Mouse (Mus musculus) neural tube, embryonic 13.5 days (tissue): ENCODE measurements around the gene Pde4c. TPM values are rescaled to one million over a fixed set of nuclear protein-coding genes. Genes with fewer than 3 reads are reported as not detected.

ENCODE experiments used
- ATAC-seq: fragments of 200-750 bp; cut with Nextera tagmentation; 2 replicates; pipeline ENCODE4 v1.8.0; 2017; ENCODE audit warnings: low read depth, mild to moderate bottlenecking, moderate TSS enrichment, moderate library complexity
- H3K27ac ChIP-seq: fragments of 300-500 bp; sonication (generic); replicated peaks from 2 replicates; pipeline ENCODE4 v1.5.1; 2015; ENCODE audit warnings: moderate library complexity, mild to moderate bottlenecking, inconsistent platforms
- H3K27me3 ChIP-seq: fragments of 300-500 bp; sonication (generic); 2 replicates; pipeline ENCODE4 v1.6.1; 2015; ENCODE audit warnings: mild to moderate bottlenecking, inconsistent platforms
- H3K36me3 ChIP-seq: fragments of 300-500 bp; sonication (generic); 2 replicates; pipeline ENCODE4 v1.6.1; 2015; ENCODE audit warnings: mild to moderate bottlenecking, inconsistent platforms
- H3K4me1 ChIP-seq: fragments of 300-500 bp; sonication (generic); replicated peaks from 2 replicates; pipeline ENCODE4 v1.6.1; 2015; ENCODE audit warnings: inconsistent platforms
- H3K4me2 ChIP-seq: fragments of 300-500 bp; sonication (generic); 2 replicates; pipeline ENCODE4 v1.6.1; 2015; ENCODE audit warnings: inconsistent platforms, mild to moderate bottlenecking, moderate library complexity
- H3K4me3 ChIP-seq: fragments of 300-500 bp; sonication (generic); 2 replicates; pipeline ENCODE4 v1.5.1; 2015; ENCODE audit warnings: mild to moderate bottlenecking, inconsistent platforms
- H3K9ac ChIP-seq: fragments of 300-500 bp; sonication (generic); 2 replicates; pipeline ENCODE4 v1.6.1; 2015; ENCODE audit warnings: moderate library complexity, mild to moderate bottlenecking, inconsistent platforms
- H3K9me3 ChIP-seq: fragments of 300-500 bp; sonication (generic); 2 replicates; pipeline ENCODE4 v1.6.1; 2016; ENCODE audit warnings: inconsistent platforms
- WGBS: fragments of 180-500 bp; shearing (Covaris S2); methylation state at CpG from one replicate; pipeline ENCODE4 v1.1.7; 2015; 5-methylcytosine and 5-hydroxymethylcytosine counted together
- polyA plus RNA-seq: library from polyadenylated mRNA; unstranded; fragments of >200 nt; fragmentation: Nextera tagmentation; extraction: Ambion mirVana; gene quantifications from 2 replicates; pipeline ENCODE4 v1.2.1, GENCODE M21; 2015

Pde4c gene
- polyA plus RNA-seq: 0.18 and 0.26 TPM in 2 replicates

DNA sequence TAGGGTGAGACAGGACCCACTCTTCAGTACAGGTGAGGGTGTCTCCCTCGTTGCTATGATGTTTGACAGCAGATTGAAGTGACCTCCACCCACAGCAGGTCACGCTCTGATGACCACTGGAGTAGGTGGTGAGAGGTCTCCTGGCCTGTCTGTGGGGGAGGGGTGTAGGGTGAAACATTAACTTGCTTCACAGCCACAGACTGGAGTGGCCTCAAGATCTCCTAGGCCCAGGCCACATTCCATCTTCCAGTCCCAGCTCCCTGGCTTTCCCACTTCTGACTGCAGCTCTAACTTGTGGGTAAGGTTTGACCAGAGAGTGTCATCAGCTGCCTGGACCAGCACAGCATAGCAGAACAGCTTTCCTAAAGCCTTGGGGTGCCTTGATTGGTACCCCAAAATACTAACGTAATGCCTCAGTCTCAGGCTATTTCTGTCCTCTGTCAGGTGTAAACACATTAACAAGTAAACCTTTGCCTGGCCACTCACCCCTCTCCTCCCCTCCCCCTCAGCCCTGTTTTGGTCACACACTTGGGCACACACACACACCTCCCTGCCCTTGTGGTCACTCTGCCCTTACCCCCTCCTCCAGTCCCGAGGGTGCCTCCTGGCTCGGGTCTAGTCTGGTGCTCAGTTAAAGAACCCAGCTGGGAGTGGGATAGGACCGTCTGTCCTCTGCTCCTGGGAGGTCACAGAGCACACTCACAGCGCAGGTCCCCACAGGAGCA lies at the start of gene Pde4c:
Gene Pde4c (plus strand): TSS at position 235 of the 725 bp plus-strand sequence.
- WGBS: 60% methylated on average over 7 of the region's 7 CpGs
- Histone ChIP-seq H3K4me2 (no peak within 1 kb of the TSS), H3K27ac (no peak within 1 kb of the TSS), H3K4me1 (no peaks in the 10 kb centered on the region), H3K27me3 (peaks cover 34% of the 10 kb centered on the region), H3K9me3 (no peaks in the 10 kb centered on the region), H3K4me3 (no peak within 1 kb of the TSS), H3K9ac (no peak within 1 kb of the TSS), H3K36me3 (no peaks in the 10 kb centered on the region)
- no peak for ATAC-seq

DNA sequence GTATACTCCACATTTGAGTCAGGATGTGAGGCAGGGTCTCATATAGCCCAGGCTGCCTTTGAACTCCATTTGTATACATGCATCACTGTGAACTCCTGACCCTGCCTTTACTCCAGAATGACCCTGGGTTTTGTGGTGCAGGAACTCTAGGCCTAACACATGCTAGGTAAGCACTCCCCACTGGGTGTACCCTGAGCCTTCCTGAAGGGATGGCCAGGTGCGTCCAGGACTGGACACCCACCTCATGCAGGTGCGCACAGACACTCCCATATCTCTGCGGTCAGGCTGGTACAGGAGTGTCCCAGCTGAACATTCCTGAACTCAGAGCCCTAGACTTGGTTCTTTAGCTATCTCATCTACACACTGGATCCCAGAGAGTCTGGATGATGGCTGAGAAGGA lies 49.4 kb upstream of the Pde4c start:
- Histone ChIP-seq H3K9ac (peak overlapping the region; percentile 77), H3K36me3 (peaks cover 23% of the 10 kb centered on the region), H3K4me1 (peaks cover 34% of the 10 kb centered on the region), H3K4me2 (peak overlapping the region; percentile 80), H3K27me3 (no peaks in the 10 kb centered on the region), H3K9me3 (no peaks in the 10 kb centered on the region), H3K4me3 (peak overlapping the region; percentile 60), H3K27ac (peak overlapping the region; percentile 97)
- ATAC-seq: no peak; the same call in 1 of the 2 replicates
- 86% methylated on average over 3 of the region's 3 CpGs for WGBS

- no peak overlapping the region; the same call in 1 of the 2 replicates for H3K4me3 ChIP-seq
- H3K4me1 ChIP-seq: peaks cover 34% of the 10 kb centered on the region
- peak overlapping the region; percentile 97 for H3K27ac ChIP-seq
- H3K36me3 ChIP-seq: peaks cover 29% of the 10 kb centered on the region
- no peaks in the 10 kb centered on the region for H3K27me3 ChIP-seq
- WGBS: 84% methylated on average over 4 of the region's 4 CpGs
- ATAC-seq: no peak
- peak overlapping the region; percentile 77 for H3K9ac ChIP-seq
- no peaks in the 10 kb centered on the region for H3K9me3 ChIP-seq
- peak overlapping the region; percentile 80; the same call in 1 of the 2 replicates for H3K4me2 ChIP-seq
Observed at GRCm38 (mm10) chr8:70674716-70675115, 48.8 kb upstream of the Pde4c start.

- Histone ChIP-seq H3K27ac (no peak overlapping the region), H3K36me3 (peaks cover 31% of the 10 kb centered on the region), H3K27me3 (no peaks in the 10 kb centered on the region), H3K4me2 (no peak overlapping the region), H3K4me3 (no peak overlapping the region), H3K9ac (peak overlapping the region; percentile 77; the same call in 1 of the 2 replicates), H3K9me3 (no peaks in the 10 kb centered on the region), H3K4me1 (peaks cover 34% of the 10 kb centered on the region)
- no peak for ATAC-seq
- WGBS: 87% methylated on average over 1 of the region's 1 CpGs
Observed at GRCm38 (mm10) chr8:70675336-70675735, 48.2 kb upstream of the Pde4c start.

- Histone ChIP-seq H3K36me3 (peaks cover 31% of the 10 kb centered on the region), H3K27me3 (no peaks in the 10 kb centered on the region), H3K9me3 (no peaks in the 10 kb centered on the region), H3K27ac (no peak overlapping the region), H3K4me3 (no peak overlapping the region), H3K9ac (no peak overlapping the region), H3K4me1 (peaks cover 28% of the 10 kb centered on the region), H3K4me2 (no peak overlapping the region)
- 94% methylated on average over 15 of the region's 15 CpGs for WGBS
- no peak for ATAC-seq
Observed at GRCm38 (mm10) chr8:70677451-70678080, 46.0 kb upstream of the Pde4c start.

DNA sequence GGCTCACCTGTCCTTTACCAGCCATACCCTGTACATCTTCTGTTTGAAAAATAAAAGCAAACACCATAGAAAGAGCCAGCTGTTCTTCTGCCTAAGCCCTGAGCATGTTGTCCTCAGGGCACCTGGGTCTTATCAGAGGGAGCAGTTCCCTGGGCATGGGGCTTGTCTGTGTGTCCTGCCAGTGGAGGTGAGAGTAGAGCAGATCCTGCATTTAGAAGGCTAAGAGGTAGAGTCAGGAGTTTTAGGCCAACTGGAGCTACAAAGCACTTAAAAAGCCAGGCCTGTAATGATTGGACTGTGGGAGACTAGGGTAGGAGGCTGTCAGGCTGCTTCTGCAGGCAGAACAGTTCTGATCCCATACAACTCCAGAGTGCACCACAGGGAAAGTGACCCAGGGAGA lies 44.8 kb upstream of the Pde4c start:
- H3K4me1 ChIP-seq: peaks cover 25% of the 10 kb centered on the region
- no peak overlapping the region for H3K4me3 ChIP-seq
- no peak overlapping the region for H3K27ac ChIP-seq
- H3K36me3 ChIP-seq: peaks cover 31% of the 10 kb centered on the region
- no peak overlapping the region for H3K9ac ChIP-seq
- no peaks in the 10 kb centered on the region for H3K9me3 ChIP-seq
- no peaks in the 10 kb centered on the region for H3K27me3 ChIP-seq
- H3K4me2 ChIP-seq: no peak overlapping the region
- no peak for ATAC-seq

GRCm38 (mm10) chr8:70679404-70679803 lies 44.1 kb upstream of the Pde4c start:
- H3K27me3 ChIP-seq: no peaks in the 10 kb centered on the region
- H3K9ac ChIP-seq: no peak overlapping the region
- H3K4me1 ChIP-seq: peaks cover 21% of the 10 kb centered on the region
- peaks cover 31% of the 10 kb centered on the region for H3K36me3 ChIP-seq
- 89% methylated on average over 4 of the region's 4 CpGs for WGBS
- H3K27ac ChIP-seq: no peak overlapping the region
- no peak for ATAC-seq
- no peak overlapping the region for H3K4me3 ChIP-seq
- H3K9me3 ChIP-seq: no peaks in the 10 kb centered on the region
- no peak overlapping the region for H3K4me2 ChIP-seq

DNA sequence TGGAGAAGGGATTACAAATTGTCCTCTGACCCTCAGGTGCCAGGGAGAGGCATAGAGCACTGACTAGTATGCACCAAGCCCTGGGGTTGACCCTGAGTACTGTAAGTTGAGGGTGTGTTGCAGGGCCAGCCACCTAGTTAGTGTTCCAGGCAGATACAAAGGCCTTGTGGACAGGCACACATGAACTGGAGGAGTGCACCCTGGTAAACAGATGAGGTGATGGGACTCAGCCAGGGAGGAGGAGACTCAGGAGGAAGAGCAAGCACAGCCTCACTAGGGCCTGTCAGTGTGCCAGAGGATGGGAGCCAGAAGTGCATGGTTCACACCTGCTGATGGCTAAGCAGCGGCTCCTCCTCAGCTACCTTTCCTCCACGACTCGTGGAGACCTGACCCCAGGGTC lies 43.5 kb upstream of the Pde4c start:
- 86% methylated on average over 3 of the region's 3 CpGs for WGBS
- Histone ChIP-seq H3K27ac (no peak overlapping the region), H3K4me3 (no peak overlapping the region), H3K4me2 (no peak overlapping the region), H3K9ac (no peak overlapping the region), H3K36me3 (peaks cover 31% of the 10 kb centered on the region), H3K9me3 (no peaks in the 10 kb centered on the region), H3K4me1 (peaks cover 18% of the 10 kb centered on the region), H3K27me3 (no peaks in the 10 kb centered on the region)
- no peak for ATAC-seq

DNA sequence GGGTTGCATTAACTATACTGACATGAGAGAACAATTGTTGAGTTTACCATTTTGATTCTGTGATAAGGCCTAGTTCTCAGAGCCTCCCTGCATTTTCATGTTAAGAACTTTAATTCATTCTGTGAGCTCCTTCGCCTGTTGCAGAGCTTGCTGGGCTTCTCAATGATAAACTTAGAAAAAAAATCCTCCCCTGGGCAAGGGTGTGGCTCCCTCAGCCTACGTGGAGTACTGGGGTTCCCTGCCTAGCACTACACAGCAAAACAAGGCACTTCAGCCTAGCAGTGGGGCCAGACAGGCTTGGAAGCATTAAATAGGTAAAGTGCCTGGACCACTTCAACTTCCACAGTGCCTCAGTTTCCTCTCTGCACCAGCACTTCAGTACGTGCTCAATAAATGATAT lies 42.1 kb upstream of the Pde4c start:
- H3K4me3 ChIP-seq: no peak overlapping the region
- no peaks in the 10 kb centered on the region for H3K27me3 ChIP-seq
- H3K36me3 ChIP-seq: peaks cover 28% of the 10 kb centered on the region
- H3K4me2 ChIP-seq: no peak overlapping the region
- H3K4me1 ChIP-seq: peaks cover 13% of the 10 kb centered on the region
- no peaks in the 10 kb centered on the region for H3K9me3 ChIP-seq
- no peak overlapping the region for H3K9ac ChIP-seq
- ATAC-seq: no peak
- no peak overlapping the region for H3K27ac ChIP-seq
- WGBS: 84% methylated on average over 3 of the region's 3 CpGs

GRCm38 (mm10) chr8:70682193-70682592 lies 41.3 kb upstream of the Pde4c start:
- H3K36me3 ChIP-seq: peaks cover 26% of the 10 kb centered on the region
- ATAC-seq: peak; percentile 16; the same call in 1 of the 2 replicates
- H3K9ac ChIP-seq: peak overlapping the region; percentile 56
- H3K9me3 ChIP-seq: no peaks in the 10 kb centered on the region
- H3K4me2 ChIP-seq: peak overlapping the region; percentile 24; the same call in 1 of the 2 replicates
- no peak overlapping the region for H3K27ac ChIP-seq
- WGBS: 11% methylated on average over 19 of the region's 19 CpGs
- no peak overlapping the region for H3K4me3 ChIP-seq
- H3K27me3 ChIP-seq: no peaks in the 10 kb centered on the region
- H3K4me1 ChIP-seq: peaks cover 13% of the 10 kb centered on the region

DNA sequence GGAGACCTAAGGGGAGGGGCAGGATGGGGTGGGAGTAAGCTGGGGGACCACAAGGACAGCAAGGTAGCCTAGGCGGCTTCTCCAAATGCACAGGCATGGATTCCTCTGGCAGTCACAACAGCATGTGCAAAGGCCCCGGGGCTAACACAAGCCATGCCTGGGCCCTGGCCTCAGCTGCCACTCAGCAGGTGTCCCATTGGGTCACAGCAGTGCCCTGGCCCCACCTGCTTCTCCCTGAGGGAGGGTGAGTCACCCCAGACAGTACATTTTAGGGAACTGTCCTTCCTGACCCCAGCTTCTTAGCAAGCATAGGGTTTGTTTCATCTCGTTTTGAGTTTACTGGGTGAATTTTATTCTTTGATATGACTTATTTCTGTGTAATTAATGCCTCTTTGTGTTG lies 40.8 kb upstream of the Pde4c start:
- Histone ChIP-seq H3K36me3 (peaks cover 22% of the 10 kb centered on the region), H3K4me2 (no peak overlapping the region), H3K27ac (no peak overlapping the region), H3K27me3 (no peaks in the 10 kb centered on the region), H3K4me3 (no peak overlapping the region), H3K4me1 (peaks cover 13% of the 10 kb centered on the region), H3K9ac (no peak overlapping the region), H3K9me3 (no peaks in the 10 kb centered on the region)
- no peak for ATAC-seq
- 50% methylated on average over 3 of the region's 3 CpGs for WGBS

- Histone ChIP-seq H3K9me3 (no peaks in the 10 kb centered on the region), H3K36me3 (peaks cover 6% of the 10 kb centered on the region; the same call in 1 of the 2 replicates), H3K4me3 (no peak overlapping the region), H3K9ac (peak overlapping the region; percentile 50), H3K27ac (0 out of 2 replicates have a peak overlapping the region, but pooled peaks have one; percentile 5), H3K4me2 (no peak overlapping the region), H3K27me3 (no peaks in the 10 kb centered on the region), H3K4me1 (peaks cover 13% of the 10 kb centered on the region)
- 35% methylated on average over 7 of the region's 7 CpGs for WGBS
- ATAC-seq: 0 out of 2 replicates have a peak, but pooled peaks have one; percentile 23
Observed at GRCm38 (mm10) chr8:70684291-70684690, 39.2 kb upstream of the Pde4c start.
